ENCODE assay signal across 9 mouse cellular contexts in the genomic region with DNA sequence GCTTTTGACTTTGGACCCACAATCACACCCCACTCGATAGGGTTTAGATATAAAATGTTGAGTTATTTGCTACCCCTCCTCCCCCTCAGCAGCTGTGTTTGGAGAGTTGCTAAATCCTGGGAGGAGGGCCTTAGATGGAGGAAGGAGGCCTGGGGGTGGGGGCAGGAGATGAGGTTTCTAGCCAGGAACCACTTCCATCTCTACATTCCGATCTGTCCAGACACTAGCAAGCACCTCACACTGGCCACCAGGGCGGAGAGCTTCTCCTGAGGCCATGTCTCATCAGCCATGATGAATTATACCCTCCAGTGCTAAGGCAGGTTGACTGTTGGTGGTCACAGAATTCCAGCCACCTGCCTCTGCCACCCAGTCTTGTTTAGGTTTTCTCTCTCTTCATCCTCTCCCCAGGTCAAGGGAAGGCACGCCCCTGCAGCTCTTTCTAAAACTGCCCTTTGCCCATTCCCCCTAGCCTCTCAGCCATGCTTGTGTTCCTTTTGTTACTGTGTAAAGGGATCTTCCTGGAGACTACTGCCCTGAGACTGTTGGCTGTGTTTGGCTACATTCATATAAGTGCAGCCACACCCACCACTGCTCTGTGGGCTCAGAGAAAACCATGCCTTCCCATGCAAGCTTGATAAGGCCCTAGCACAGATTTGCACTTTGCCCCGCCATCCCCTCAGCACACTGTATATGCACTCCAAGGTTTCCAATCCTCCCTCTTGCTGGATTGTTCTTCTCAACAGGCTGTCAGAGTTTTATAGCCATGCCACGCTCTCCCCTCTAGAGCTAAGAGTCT.
ATAC-seq lines count a peak whose summit lies in the region.
"Had no signal": no experiment of that assay in that cellular context is flagged by ENCODE, and none has a peak within 500 bp of the region (broad histone marks: within the 10 kb centered on the region; RNA-seq: fewer than 3 reads in every experiment).

No protein-coding gene starts in this region.

- H3K4me2 ChIP-seq in liver, embryonic 16.5 days (ENCODE audit: low read depth, low read length), result no peak overlapping the region
- no peak overlapping the region for H3K4me2 ChIP-seq in liver, embryonic 12.5 days
- H3K4me2 ChIP-seq in embryonic facial prominence, embryonic 15.5 days (replicated peaks), result no peak overlapping the region
- H3K4me2 ChIP-seq: heart, embryonic 13.5 days; liver, embryonic 13.5 days had no signal

- peak overlapping the region; percentile 44; the same call in 1 of the 2 replicates for H3K27ac ChIP-seq in liver, embryonic 16.5 days (ENCODE audit: low read length)
- H3K27ac ChIP-seq in liver, embryonic 12.5 days, result no peak overlapping the region
- 0 out of 2 replicates have a peak overlapping the region, but pooled peaks have one; percentile 23 for H3K27ac ChIP-seq in brown adipose tissue, adult 24 weeks (replicated peaks; ENCODE audit: low read depth, low read length)
- no peak overlapping the region for H3K27ac ChIP-seq in embryonic facial prominence, embryonic 15.5 days (replicated peaks)
- H3K27ac ChIP-seq: heart, embryonic 13.5 days; liver, embryonic 13.5 days had no signal

- WGBS in liver, embryonic 16.5 days (ENCODE audit: insufficient replicate concordance), result 46% methylated on average over 6 of the region's 6 CpGs
- 51% methylated on average over 6 of the region's 6 CpGs for WGBS in liver, embryonic 12.5 days (ENCODE audit: insufficient replicate concordance)
- WGBS in embryonic facial prominence, embryonic 15.5 days, result 61% methylated on average over 6 of the region's 6 CpGs

- H3K27me3 ChIP-seq in liver, embryonic 16.5 days (ENCODE audit: control insufficient read depth, insufficient read depth, low read depth, low read length), result no peaks in the 10 kb centered on the region
- H3K27me3 ChIP-seq in liver, embryonic 12.5 days (replicated peaks), result no peaks in the 10 kb centered on the region
- no peaks in the 10 kb centered on the region for H3K27me3 ChIP-seq in embryonic facial prominence, embryonic 15.5 days
- no peaks in the 10 kb centered on the region for H3K27me3 ChIP-seq in megakaryocyte, embryonic 14.5 days (replicated peaks)
- H3K27me3 ChIP-seq: heart, embryonic 13.5 days; liver, embryonic 13.5 days had no signal

- H3K4me1 ChIP-seq in liver, embryonic 16.5 days (ENCODE audit: control insufficient read depth, low read depth, low read length), result no peaks in the 10 kb centered on the region
- H3K4me1 ChIP-seq in liver, embryonic 12.5 days, result peaks cover 16% of the 10 kb centered on the region; the same call in 1 of the 2 replicates
- H3K4me1 ChIP-seq in brown adipose tissue, adult 24 weeks (ENCODE audit: control insufficient read depth, insufficient read depth, insufficient read length, low read length), result peaks cover 2% of the 10 kb centered on the region; the same call in 1 of the 2 replicates
- H3K4me1 ChIP-seq in embryonic facial prominence, embryonic 15.5 days, result peaks cover 11% of the 10 kb centered on the region; the same call in 1 of the 2 replicates
- no peaks in the 10 kb centered on the region; the same call in 1 of the 2 replicates for H3K4me1 ChIP-seq in megakaryocyte, embryonic 14.5 days

- no peaks in the 10 kb centered on the region for H3K9me3 ChIP-seq in liver, embryonic 16.5 days (replicated peaks; ENCODE audit: control insufficient read depth, low read length)
- H3K9me3 ChIP-seq in liver, embryonic 12.5 days (replicated peaks), result no peaks in the 10 kb centered on the region
- no peaks in the 10 kb centered on the region for H3K9me3 ChIP-seq in embryonic facial prominence, embryonic 15.5 days (replicated peaks)
- peaks cover 80% of the 10 kb centered on the region for H3K9me3 ChIP-seq in megakaryocyte, embryonic 14.5 days
- H3K9me3 ChIP-seq: heart, embryonic 13.5 days; liver, embryonic 13.5 days had no signal

- no peak for ATAC-seq in liver, embryonic 16.5 days (ENCODE audit: low read depth)
- ATAC-seq in liver, embryonic 12.5 days, result no peak
- 0 out of 2 replicates have a peak, but pooled peaks have one; percentile 24 for ATAC-seq in embryonic facial prominence, embryonic 15.5 days (ENCODE audit: insufficient number of reproducible peaks, low FRiP score, low TSS enrichment, low read depth)
- no peak for ATAC-seq in inflammation-experienced regulatory T-cells, adult 6 months
- no peak for ATAC-seq in cerebellum, adult (ENCODE audit: insufficient number of reproducible peaks, low FRiP score, low TSS enrichment)

- no peak overlapping the region for H3K9ac ChIP-seq in liver, embryonic 16.5 days (ENCODE audit: low read depth, low read length)
- no peak overlapping the region for H3K9ac ChIP-seq in liver, embryonic 12.5 days
- no peak overlapping the region for H3K9ac ChIP-seq in embryonic facial prominence, embryonic 15.5 days
- H3K9ac ChIP-seq: heart, embryonic 13.5 days; liver, embryonic 13.5 days had no signal

- no peaks in the 10 kb centered on the region for H3K36me3 ChIP-seq in liver, embryonic 16.5 days (ENCODE audit: control insufficient read depth, insufficient read depth)
- H3K36me3 ChIP-seq in liver, embryonic 12.5 days, result no peaks in the 10 kb centered on the region
- H3K36me3 ChIP-seq in embryonic facial prominence, embryonic 15.5 days, result no peaks in the 10 kb centered on the region
- no peaks in the 10 kb centered on the region for H3K36me3 ChIP-seq in megakaryocyte, embryonic 14.5 days (replicated peaks; ENCODE audit: low read length)
- H3K36me3 ChIP-seq: heart, embryonic 13.5 days; liver, embryonic 13.5 days had no signal

- no peak overlapping the region for H3K4me3 ChIP-seq in liver, embryonic 16.5 days (ENCODE audit: low read depth, low read length)
- no peak overlapping the region for H3K4me3 ChIP-seq in liver, embryonic 12.5 days
- H3K4me3 ChIP-seq in brown adipose tissue, adult 24 weeks (ENCODE audit: insufficient read depth, low read depth, low read length), result no peak overlapping the region
- no peak overlapping the region for H3K4me3 ChIP-seq in embryonic facial prominence, embryonic 15.5 days (replicated peaks)
- H3K4me3 ChIP-seq in megakaryocyte, embryonic 14.5 days (replicated peaks), result peak overlapping the region; percentile 54
- H3K4me3 ChIP-seq: heart, embryonic 13.5 days; liver, embryonic 13.5 days had no signal

Comparison
In these comparisons a context has a peak if more than half of its experiments do, and no peak if none do; other contexts are left out.
1. H3K27ac ChIP-seq: peak in liver, embryonic 16.5 days (single experiment) and brown adipose tissue, adult 24 weeks (single experiment); none in liver, embryonic 12.5 days (single experiment) and embryonic facial prominence, embryonic 15.5 days (single experiment).